ENCODE assay signal across 10 mouse cellular contexts in the genomic region with DNA sequence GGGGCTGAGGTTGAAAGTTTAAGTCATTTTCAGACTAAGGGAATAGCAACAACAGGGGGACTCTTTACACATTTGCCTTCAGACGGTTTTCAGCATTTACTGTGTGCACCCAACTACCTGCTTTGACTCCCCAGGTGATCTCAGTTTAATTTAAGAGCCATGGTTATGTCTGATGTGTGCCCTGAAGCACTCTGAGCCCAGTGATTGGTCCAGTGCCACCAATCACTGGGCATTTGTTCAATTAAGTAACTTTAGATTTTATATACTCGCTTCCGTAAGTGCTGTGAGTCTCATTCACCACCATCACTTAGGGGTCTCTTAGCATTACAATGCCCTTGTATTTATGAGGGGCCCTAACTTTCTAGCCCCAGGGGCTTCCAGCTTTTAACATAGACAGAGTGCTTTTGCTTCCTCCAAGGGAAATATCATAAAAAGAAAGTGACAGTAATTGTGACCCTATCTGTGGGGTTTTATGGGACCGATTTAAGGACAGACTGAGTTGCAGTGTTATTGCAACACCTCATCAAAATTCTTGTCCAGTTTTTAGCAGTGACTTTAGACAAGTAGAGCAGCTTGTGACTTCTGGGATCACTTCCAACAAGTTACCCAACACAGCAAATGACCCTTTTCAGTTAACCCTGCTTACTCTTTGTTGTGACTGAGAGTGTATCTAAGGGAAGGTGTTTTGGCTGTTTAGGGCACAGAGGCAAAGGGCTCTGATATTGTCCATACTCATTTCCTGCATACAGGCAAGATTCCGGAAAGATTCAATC.
DNase-seq lines count a peak whose midpoint lies in the region; ATAC-seq lines count a peak whose summit lies in the region.
"Had no signal": no experiment of that assay in that cellular context is flagged by ENCODE, and none has a peak within 500 bp of the region (broad histone marks: within the 10 kb centered on the region; RNA-seq: fewer than 3 reads in every experiment).

No protein-coding gene starts in this region.

- no peak overlapping the region for H3K9ac ChIP-seq in hindbrain, embryonic 16.5 days (ENCODE audit: low read depth, low read length)
- no peak overlapping the region for H3K9ac ChIP-seq in hindbrain, embryonic 12.5 days
- H3K9ac ChIP-seq in heart, embryonic 14.5 days (ENCODE audit: low read length), result peak overlapping the region; percentile 27; the same call in 1 of the 2 replicates
- H3K9ac ChIP-seq in forebrain, embryonic 15.5 days (replicated peaks), result no peak overlapping the region

- no peaks in the 10 kb centered on the region for H3K9me3 ChIP-seq in hindbrain, embryonic 16.5 days (ENCODE audit: control insufficient read depth, low read length)
- H3K9me3 ChIP-seq in hindbrain, embryonic 12.5 days (replicated peaks), result no peaks in the 10 kb centered on the region
- H3K9me3 ChIP-seq in heart, embryonic 14.5 days (ENCODE audit: control insufficient read depth, low read length), result no peaks in the 10 kb centered on the region
- no peaks in the 10 kb centered on the region for H3K9me3 ChIP-seq in forebrain, embryonic 15.5 days

- no peak overlapping the region for H3K4me3 ChIP-seq in hindbrain, embryonic 16.5 days (ENCODE audit: low read length)
- no peak overlapping the region for H3K4me3 ChIP-seq in hindbrain, embryonic 12.5 days
- H3K4me3 ChIP-seq in heart, embryonic 14.5 days (ENCODE audit: control insufficient read depth in 1 of 2, insufficient read depth in 1 of 2, low read depth in 1 of 2, low read length in 2 of 2), result no peak overlapping the region
- H3K4me3 ChIP-seq in forebrain, embryonic 15.5 days, result no peak overlapping the region

- no peaks in the 10 kb centered on the region for H3K36me3 ChIP-seq in hindbrain, embryonic 16.5 days (ENCODE audit: control insufficient read depth, insufficient read depth, low read length)
- H3K36me3 ChIP-seq in hindbrain, embryonic 12.5 days, result no peaks in the 10 kb centered on the region
- no peaks in the 10 kb centered on the region for H3K36me3 ChIP-seq in heart, embryonic 14.5 days (ENCODE audit: control insufficient read depth, insufficient read depth, low read length)
- no peaks in the 10 kb centered on the region for H3K36me3 ChIP-seq in forebrain, embryonic 15.5 days

- H3K4me2 ChIP-seq in hindbrain, embryonic 16.5 days (ENCODE audit: low read length), result no peak overlapping the region
- H3K4me2 ChIP-seq in hindbrain, embryonic 12.5 days (replicated peaks), result no peak overlapping the region
- H3K4me2 ChIP-seq in heart, embryonic 14.5 days (ENCODE audit: low read length), result peak overlapping the region; percentile 34
- no peak overlapping the region for H3K4me2 ChIP-seq in forebrain, embryonic 15.5 days (replicated peaks)

- H3K27ac ChIP-seq in hindbrain, embryonic 16.5 days (ENCODE audit: low read depth, low read length), result no peak overlapping the region
- no peak overlapping the region for H3K27ac ChIP-seq in hindbrain, embryonic 12.5 days
- H3K27ac ChIP-seq in heart, embryonic 14.5 days (replicated peaks in 1 of 2; ENCODE audit: control insufficient read depth in 1 of 2, insufficient read depth in 1 of 2, low read depth in 2 of 2, low read length in 2 of 2), result peak overlapping the region; percentile 29 to 68; a peak in 3 of 4 replicates
- no peak overlapping the region for H3K27ac ChIP-seq in forebrain, embryonic 15.5 days (replicated peaks)
- H3K27ac ChIP-seq: macrophage had no signal

- H3K27me3 ChIP-seq in hindbrain, embryonic 16.5 days (replicated peaks; ENCODE audit: control insufficient read depth, insufficient read depth, low read length), result no peaks in the 10 kb centered on the region
- no peaks in the 10 kb centered on the region for H3K27me3 ChIP-seq in hindbrain, embryonic 12.5 days
- no peaks in the 10 kb centered on the region for H3K27me3 ChIP-seq in heart, embryonic 14.5 days (ENCODE audit: control insufficient read depth, insufficient read depth, low read length)
- no peaks in the 10 kb centered on the region for H3K27me3 ChIP-seq in forebrain, embryonic 15.5 days

- 0 out of 2 replicates have a peak, but pooled peaks have one; percentile 27 for ATAC-seq in hindbrain, embryonic 16.5 days
- no peak for ATAC-seq in hindbrain, embryonic 12.5 days (ENCODE audit: low FRiP score)
- ATAC-seq in heart, embryonic 14.5 days (ENCODE audit: insufficient number of reproducible peaks, insufficient read depth, low FRiP score, low read depth), result no peak
- no peak for ATAC-seq in forebrain, embryonic 15.5 days (replicated peaks)

- DNase-seq in adrenal gland, postnatal 36 days, result peak; percentile 8 to 33
- DNase-seq in lung, adult 18-20 months, result peak; percentile 25 to 70
- DNase-seq in left cerebral cortex, adult 11 months (ENCODE audit: low spot score), result no peak
- DNase-seq in layer of hippocampus, postnatal 10 days (ENCODE audit: low spot score in 2 of 2), result no peak
- DNase-seq: cerebellum, postnatal 36 days had no signal

- 52% methylated on average over 5 of the region's 5 CpGs for WGBS in hindbrain, embryonic 16.5 days
- 68% methylated on average over 5 of the region's 5 CpGs for WGBS in hindbrain, embryonic 12.5 days
- 56% methylated on average over 5 of the region's 5 CpGs for WGBS in heart, embryonic 14.5 days
- 64% methylated on average over 5 of the region's 5 CpGs for WGBS in forebrain, embryonic 15.5 days

- H3K4me1 ChIP-seq in hindbrain, embryonic 16.5 days (ENCODE audit: control insufficient read depth, insufficient read depth, low read depth, low read length), result no peaks in the 10 kb centered on the region
- no peaks in the 10 kb centered on the region for H3K4me1 ChIP-seq in hindbrain, embryonic 12.5 days
- H3K4me1 ChIP-seq in heart, embryonic 14.5 days (ENCODE audit: control insufficient read depth in 2 of 2, insufficient read depth in 2 of 2, low read length in 2 of 2), result peaks cover 0 to 7% of the 10 kb centered on the region in 2 experiments; a peak in 3 of 4 replicates
- no peaks in the 10 kb centered on the region for H3K4me1 ChIP-seq in forebrain, embryonic 15.5 days

Comparison
In these comparisons a context has a peak if more than half of its experiments do, and no peak if none do; other contexts are left out.
1. H3K27ac ChIP-seq: peak in heart, embryonic 14.5 days (2 of 2); none in hindbrain, embryonic 16.5 days (single experiment), hindbrain, embryonic 12.5 days (single experiment) and forebrain, embryonic 15.5 days (single experiment).
2. DNase-seq: peak in adrenal gland, postnatal 36 days (2 of 2) and lung, adult 18-20 months (2 of 2); none in left cerebral cortex, adult 11 months (single experiment) and layer of hippocampus, postnatal 10 days (0 of 2).